Mouse (Mus musculus): ENCODE data around the gene Elmsan1. TPM values are rescaled to one million over a fixed set of nuclear protein-coding genes. Genes with fewer than 3 reads are reported as not detected.
A peak's percentile ranks its signal among the peaks of the same experiment; 100 is the strongest.

Elmsan1 gene
- polyA plus RNA-seq, 1 experiment from 2014 or later = 9.8 TPM

- DNase-seq (ENCODE audit: low spot score) (peak; percentile 72), ATAC-seq (ENCODE audit: low read depth) (peak; percentile 20; the same call in 1 of the 2 replicates)
- WGBS = 57% methylated on average over 5 of the region's 5 CpGs
- Histone ChIP-seq H3K4me1 (ENCODE audit: control insufficient read depth, insufficient read depth, low read length) (peaks cover 63% of the 10 kb centered on the region), H3K9me3 (ENCODE audit: control insufficient read depth, low read length) (no peaks in the 10 kb centered on the region), H3K36me3 (ENCODE audit: control insufficient read depth, insufficient read depth, low read length) (no peaks in the 10 kb centered on the region), H3K27ac (replicated peaks; ENCODE audit: low read depth, low read length) (peak overlapping the region; percentile 64), H3K4me2 (ENCODE audit: low read depth, low read length) (no peak overlapping the region), H3K9ac (ENCODE audit: low read depth, low read length) (no peak overlapping the region), H3K4me3 (ENCODE audit: low read depth, low read length) (no peak overlapping the region), H3K27me3 (replicated peaks; ENCODE audit: control insufficient read depth, insufficient read depth, low read length) (no peaks in the 10 kb centered on the region)
Observed at GRCm38 (mm10) chr12:84186950-84187349, 31.7 kb downstream of the Elmsan1 start.

GRCm38 (mm10) chr12:84186536-84186935, 32.1 kb downstream of the Elmsan1 start:
- DNase-seq (ENCODE audit: low spot score) (no peak), ATAC-seq (ENCODE audit: low read depth) (no peak)
- H3K27ac ChIP-seq (replicated peaks; ENCODE audit: low read depth, low read length) = no peak overlapping the region

GRCm38 (mm10) chr12:84185547-84185946, 33.1 kb downstream of the Elmsan1 start:
- Histone ChIP-seq H3K27ac (replicated peaks; ENCODE audit: low read depth, low read length) (peak overlapping the region; percentile 13), H3K27me3 (replicated peaks; ENCODE audit: control insufficient read depth, insufficient read depth, low read length) (no peaks in the 10 kb centered on the region), H3K4me2 (ENCODE audit: low read depth, low read length) (no peak overlapping the region), H3K9ac (ENCODE audit: low read depth, low read length) (no peak overlapping the region), H3K9me3 (ENCODE audit: control insufficient read depth, low read length) (no peaks in the 10 kb centered on the region), H3K4me1 (ENCODE audit: control insufficient read depth, insufficient read depth, low read length) (peaks cover 63% of the 10 kb centered on the region), H3K4me3 (ENCODE audit: low read depth, low read length) (no peak overlapping the region), H3K36me3 (ENCODE audit: control insufficient read depth, insufficient read depth, low read length) (no peaks in the 10 kb centered on the region)
- DNase-seq (ENCODE audit: low spot score) (peak; percentile 53), ATAC-seq (ENCODE audit: low read depth) (no peak)
- WGBS = 48% methylated on average over 6 of the region's 6 CpGs

More at GRCm38 (mm10) chr12:84186536-84186935, 32.1 kb downstream of the Elmsan1 start:
- Histone ChIP-seq H3K4me2 (ENCODE audit: low read depth, low read length) (no peak overlapping the region), H3K9ac (ENCODE audit: low read depth, low read length) (no peak overlapping the region), H3K4me1 (ENCODE audit: control insufficient read depth, insufficient read depth, low read length) (peaks cover 63% of the 10 kb centered on the region), H3K27me3 (replicated peaks; ENCODE audit: control insufficient read depth, insufficient read depth, low read length) (no peaks in the 10 kb centered on the region), H3K9me3 (ENCODE audit: control insufficient read depth, low read length) (no peaks in the 10 kb centered on the region), H3K36me3 (ENCODE audit: control insufficient read depth, insufficient read depth, low read length) (no peaks in the 10 kb centered on the region), H3K4me3 (ENCODE audit: low read depth, low read length) (no peak overlapping the region)
- WGBS = 81% methylated on average over 3 of the region's 3 CpGs

GRCm38 (mm10) chr12:84184979-84185378, 33.7 kb downstream of the Elmsan1 start:
- Histone ChIP-seq H3K4me2 (ENCODE audit: low read depth, low read length) (no peak overlapping the region), H3K27me3 (replicated peaks; ENCODE audit: control insufficient read depth, insufficient read depth, low read length) (no peaks in the 10 kb centered on the region), H3K27ac (replicated peaks; ENCODE audit: low read depth, low read length) (peak overlapping the region; percentile 39; the same call in 1 of the 2 replicates), H3K36me3 (ENCODE audit: control insufficient read depth, insufficient read depth, low read length) (no peaks in the 10 kb centered on the region), H3K4me1 (ENCODE audit: control insufficient read depth, insufficient read depth, low read length) (peaks cover 61% of the 10 kb centered on the region), H3K9ac (ENCODE audit: low read depth, low read length) (no peak overlapping the region), H3K4me3 (ENCODE audit: low read depth, low read length) (no peak overlapping the region), H3K9me3 (ENCODE audit: control insufficient read depth, low read length) (no peaks in the 10 kb centered on the region)
- 71% methylated on average over 5 of the region's 5 CpGs for WGBS
- DNase-seq (ENCODE audit: low spot score) (no peak), ATAC-seq (ENCODE audit: low read depth) (no peak)

GRCm38 (mm10) chr12:84181999-84182398, 36.7 kb downstream of the Elmsan1 start:
- Histone ChIP-seq H3K9me3 (ENCODE audit: control insufficient read depth, low read length) (no peaks in the 10 kb centered on the region), H3K27me3 (replicated peaks; ENCODE audit: control insufficient read depth, insufficient read depth, low read length) (no peaks in the 10 kb centered on the region), H3K4me2 (ENCODE audit: low read depth, low read length) (0 out of 2 replicates have a peak overlapping the region, but pooled peaks have one; percentile 14), H3K9ac (ENCODE audit: low read depth, low read length) (no peak overlapping the region), H3K36me3 (ENCODE audit: control insufficient read depth, insufficient read depth, low read length) (no peaks in the 10 kb centered on the region), H3K4me1 (ENCODE audit: control insufficient read depth, insufficient read depth, low read length) (peaks cover 47% of the 10 kb centered on the region), H3K4me3 (ENCODE audit: low read depth, low read length) (no peak overlapping the region), H3K27ac (replicated peaks; ENCODE audit: low read depth, low read length) (peak overlapping the region; percentile 69; the same call in 1 of the 2 replicates)
- no peak for DNase-seq (ENCODE audit: low spot score)
- no peak for ATAC-seq (ENCODE audit: low read depth)
- WGBS = 73% methylated on average over 6 of the region's 6 CpGs

GRCm38 (mm10) chr12:84180701-84181435, 37.8 kb downstream of the Elmsan1 start:
- Histone ChIP-seq H3K9me3 (ENCODE audit: control insufficient read depth, low read length) (no peaks in the 10 kb centered on the region), H3K4me1 (ENCODE audit: control insufficient read depth, insufficient read depth, low read length) (peaks cover 53% of the 10 kb centered on the region), H3K9ac (ENCODE audit: low read depth, low read length) (peak overlapping the region; percentile 9), H3K27me3 (replicated peaks; ENCODE audit: control insufficient read depth, insufficient read depth, low read length) (no peaks in the 10 kb centered on the region), H3K4me2 (ENCODE audit: low read depth, low read length) (peak overlapping the region; percentile 14), H3K27ac (replicated peaks; ENCODE audit: low read depth, low read length) (peak overlapping the region; percentile 69), H3K4me3 (ENCODE audit: low read depth, low read length) (no peak overlapping the region), H3K36me3 (ENCODE audit: control insufficient read depth, insufficient read depth, low read length) (no peaks in the 10 kb centered on the region)
- DNase-seq (ENCODE audit: low spot score) (peak; percentile 92), ATAC-seq (ENCODE audit: low read depth) (peak; percentile 91)
- WGBS = 52% methylated on average over 8 of the region's 8 CpGs

GRCm38 (mm10) chr12:84180090-84180489, 38.6 kb downstream of the Elmsan1 start:
- Histone ChIP-seq H3K27ac (replicated peaks; ENCODE audit: low read depth, low read length) (peak overlapping the region; percentile 69; the same call in 1 of the 2 replicates), H3K4me3 (ENCODE audit: low read depth, low read length) (no peak overlapping the region), H3K4me1 (ENCODE audit: control insufficient read depth, insufficient read depth, low read length) (peaks cover 53% of the 10 kb centered on the region), H3K9ac (ENCODE audit: low read depth, low read length) (no peak overlapping the region; the same call in 1 of the 2 replicates), H3K9me3 (ENCODE audit: control insufficient read depth, low read length) (no peaks in the 10 kb centered on the region), H3K36me3 (ENCODE audit: control insufficient read depth, insufficient read depth, low read length) (no peaks in the 10 kb centered on the region), H3K27me3 (replicated peaks; ENCODE audit: control insufficient read depth, insufficient read depth, low read length) (no peaks in the 10 kb centered on the region), H3K4me2 (ENCODE audit: low read depth, low read length) (no peak overlapping the region)
- DNase-seq (ENCODE audit: low spot score) (peak; percentile 69), ATAC-seq (ENCODE audit: low read depth) (no peak)
- WGBS = 51% methylated on average over 3 of the region's 3 CpGs

GRCm38 (mm10) chr12:84178652-84179445, 39.8 kb downstream of the Elmsan1 start:
- no peak for ATAC-seq (ENCODE audit: low read depth)
- Histone ChIP-seq H3K9me3 (ENCODE audit: control insufficient read depth, low read length) (no peaks in the 10 kb centered on the region), H3K27ac (replicated peaks; ENCODE audit: low read depth, low read length) (no peak overlapping the region), H3K9ac (ENCODE audit: low read depth, low read length) (no peak overlapping the region), H3K4me2 (ENCODE audit: low read depth, low read length) (no peak overlapping the region), H3K36me3 (ENCODE audit: control insufficient read depth, insufficient read depth, low read length) (peaks cover 2% of the 10 kb centered on the region; the same call in 1 of the 2 replicates), H3K4me1 (ENCODE audit: control insufficient read depth, insufficient read depth, low read length) (peaks cover 55% of the 10 kb centered on the region), H3K27me3 (replicated peaks; ENCODE audit: control insufficient read depth, insufficient read depth, low read length) (no peaks in the 10 kb centered on the region), H3K4me3 (ENCODE audit: low read depth, low read length) (no peak overlapping the region)
- no peak for DNase-seq (ENCODE audit: low spot score)
- 68% methylated on average over 10 of the region's 10 CpGs for WGBS
